Mouse (Mus musculus): ENCODE data around the gene Serinc3.
"Not testable (repeated sequence)": the region's sequence is repeated elsewhere in the genome, so short reads cannot be mapped to it uniquely, and the experiment has no call there.

The Serinc3 gene

DNA sequence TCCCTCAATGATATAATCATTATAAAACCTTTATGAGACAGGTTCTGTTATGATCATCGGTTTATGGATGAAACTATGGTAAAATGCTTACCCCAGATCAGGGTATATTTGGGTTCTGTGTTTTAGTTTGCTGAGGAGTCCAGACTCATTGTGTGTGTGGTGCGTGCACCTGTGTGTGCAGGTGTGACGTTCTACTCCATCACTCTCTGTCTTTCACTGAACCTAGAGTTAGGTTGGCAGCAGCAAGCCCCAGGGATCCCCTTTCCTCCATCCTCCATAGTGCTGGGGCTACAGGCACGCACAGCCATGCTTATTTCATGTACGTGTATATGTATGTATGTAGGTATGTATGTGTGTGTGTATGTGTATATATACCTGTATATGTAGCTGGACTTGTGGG lies 17.1 kb upstream of the Serinc3 start:
- DNase-seq = no peak

DNA sequence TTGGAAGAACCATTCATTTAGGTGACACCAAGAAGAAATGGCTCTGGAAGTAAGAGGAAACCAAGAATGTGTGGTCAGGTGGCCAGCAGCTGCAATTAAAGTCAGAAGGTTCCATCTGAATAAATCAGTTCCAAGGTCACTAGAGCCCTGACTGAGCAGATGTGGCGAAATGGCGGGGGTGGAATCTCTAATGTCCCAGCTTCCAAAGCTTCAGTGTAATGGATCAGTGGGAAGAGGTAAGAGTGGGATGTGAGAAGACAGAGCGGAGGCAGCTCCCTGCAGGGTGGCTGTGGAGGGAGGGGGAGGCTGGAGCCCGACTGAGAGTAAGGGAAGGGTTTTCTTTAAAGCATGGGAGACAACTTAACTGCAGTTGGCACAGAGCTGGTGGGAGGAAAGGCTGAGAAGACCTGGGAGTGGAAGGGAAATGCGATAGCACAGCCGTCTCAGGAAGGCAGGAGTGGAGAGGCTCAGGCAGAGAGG lies 16.5 kb upstream of the Serinc3 start:
- no peak for DNase-seq

DNA sequence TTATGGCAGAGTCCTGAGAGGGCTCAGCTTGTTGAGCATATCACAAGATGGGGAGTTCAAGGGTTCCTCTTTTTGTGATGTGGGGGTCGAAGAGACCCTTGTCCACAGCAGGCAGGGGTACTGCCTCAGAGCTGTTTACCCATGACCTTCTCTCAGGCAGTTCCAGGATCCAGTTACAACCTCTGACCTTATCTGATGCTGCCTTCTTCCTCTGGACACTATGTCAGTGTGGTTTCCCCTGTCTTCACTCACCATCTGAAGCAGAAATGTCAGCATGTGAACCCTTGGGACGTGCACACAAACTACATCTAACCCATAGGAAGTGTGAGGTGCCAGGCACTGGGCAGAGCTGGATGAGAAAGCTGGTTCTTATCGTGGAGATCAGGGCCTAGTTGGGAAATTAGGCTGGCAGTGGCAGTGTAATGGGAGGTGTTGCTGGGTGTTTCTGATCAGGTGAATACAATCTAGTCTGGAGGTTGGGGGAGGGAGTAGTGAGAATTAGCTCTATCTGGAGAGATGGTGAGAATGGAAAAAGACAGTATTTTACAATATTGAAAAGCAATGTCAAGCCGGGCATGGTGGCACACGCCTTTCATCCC lies 15.3 kb upstream of the Serinc3 start:
- no peak for DNase-seq

DNA sequence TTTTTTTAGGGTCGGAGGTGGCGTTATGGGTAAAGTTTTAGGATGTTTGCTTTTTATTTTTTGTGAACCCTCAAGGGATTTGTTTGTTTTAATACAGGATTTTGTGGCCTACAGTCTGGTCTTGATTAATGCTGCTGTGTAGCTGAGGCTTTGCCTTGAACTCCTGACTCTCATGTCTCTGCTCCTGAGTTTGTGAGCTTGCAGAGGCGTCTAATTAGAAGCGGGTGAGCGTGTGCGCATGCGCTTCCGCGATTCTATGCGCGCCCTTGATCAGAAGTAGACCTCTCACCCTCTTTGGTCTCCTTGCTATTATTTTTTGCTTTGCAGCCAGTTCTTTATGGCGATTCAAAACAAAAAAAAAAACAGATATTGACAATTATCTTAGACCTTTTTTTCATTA lies 14.5 kb upstream of the Serinc3 start:
- DNase-seq = no peak

DNA sequence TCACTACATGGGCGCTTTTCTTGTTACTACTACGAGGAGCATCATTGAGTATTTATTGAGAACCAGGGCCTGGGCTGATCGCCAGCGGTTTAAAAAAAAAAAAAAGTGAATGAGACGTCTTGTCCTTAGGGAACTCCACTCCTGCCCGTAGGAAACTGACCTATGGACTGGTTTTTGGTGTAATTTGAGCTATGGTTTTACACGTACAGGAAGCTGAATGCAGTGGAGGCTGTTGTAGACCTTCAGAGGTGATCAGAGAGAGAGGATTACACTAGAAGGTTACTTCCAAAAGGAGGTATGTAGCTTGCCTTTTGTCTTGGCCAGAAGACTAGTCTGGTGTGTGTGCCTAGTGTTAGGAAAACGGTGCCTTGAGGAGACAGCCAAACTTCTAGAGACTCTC lies 14.0 kb upstream of the Serinc3 start:
- peak in 1 of 2 experiments; percentile 44 for DNase-seq

DNA sequence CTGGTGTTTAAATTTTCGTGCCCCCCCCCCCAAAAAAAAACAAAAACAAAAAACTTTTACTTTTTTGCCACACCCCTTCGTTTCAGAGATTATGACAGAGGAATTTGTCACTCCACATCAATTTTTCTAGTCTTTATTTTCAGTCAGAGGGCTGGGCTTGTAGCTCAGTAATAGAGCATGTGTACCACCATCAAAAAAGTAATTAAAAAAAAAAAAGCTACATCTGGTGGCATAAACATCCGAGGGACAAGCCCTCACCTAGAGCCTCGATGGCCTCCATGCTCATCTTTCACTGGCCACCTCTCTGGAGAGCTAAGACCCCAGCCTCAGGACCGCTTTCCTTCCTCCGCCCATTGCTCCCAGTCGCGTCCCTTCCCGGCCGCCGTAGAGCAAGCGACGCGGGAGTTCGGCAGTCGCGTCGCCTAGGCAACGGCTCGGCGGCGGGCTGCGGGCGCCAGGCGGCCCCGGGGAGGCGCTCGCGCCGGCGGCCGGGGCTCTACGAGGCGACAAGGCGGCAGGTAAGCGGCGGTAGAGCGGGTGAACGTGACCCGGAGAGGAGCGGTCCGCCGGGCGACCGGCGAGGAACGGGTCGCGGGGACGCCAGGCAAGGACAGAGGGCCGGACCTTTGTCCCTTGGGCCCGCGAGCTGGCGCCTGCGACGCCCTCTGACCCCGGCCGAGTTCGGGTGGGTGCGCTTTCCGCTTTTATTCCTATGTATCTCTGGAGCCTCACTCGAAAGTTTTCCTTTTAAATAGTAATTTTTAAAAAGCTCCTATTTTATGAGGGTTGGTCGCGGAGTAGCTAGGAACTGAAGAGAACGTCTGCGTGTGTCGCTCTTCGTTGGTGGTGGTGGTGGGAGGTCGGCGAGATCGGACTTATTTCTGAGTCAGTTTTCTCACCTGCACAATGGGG lies 13.3 kb upstream of the Serinc3 start, which contains the start of gene Pkig:
TSS of gene Pkig (plus strand) at position 412 of the 912 bp plus-strand sequence.
- peak; percentile 87 to 95 for DNase-seq

DNA sequence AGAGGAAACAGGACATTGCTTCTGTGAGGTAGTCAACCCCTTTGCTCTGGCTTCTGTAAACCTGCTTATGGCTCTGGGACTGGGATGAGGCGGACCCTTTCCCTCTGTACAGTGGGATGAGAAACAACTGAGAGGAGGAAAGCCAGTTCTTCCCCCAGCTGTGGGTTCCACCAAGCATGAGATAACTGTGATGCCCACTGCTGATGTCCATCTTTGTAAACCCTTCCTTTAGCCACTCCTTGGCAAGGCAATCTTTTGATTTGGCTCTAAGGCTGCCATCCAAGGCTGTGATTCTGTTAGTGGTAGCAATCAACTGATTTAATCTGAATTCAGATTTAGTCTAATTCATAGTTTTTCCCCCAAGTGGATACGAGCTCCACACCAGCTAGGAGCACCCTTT lies 12.6 kb upstream of the Serinc3 start:
- no peak for DNase-seq

DNA sequence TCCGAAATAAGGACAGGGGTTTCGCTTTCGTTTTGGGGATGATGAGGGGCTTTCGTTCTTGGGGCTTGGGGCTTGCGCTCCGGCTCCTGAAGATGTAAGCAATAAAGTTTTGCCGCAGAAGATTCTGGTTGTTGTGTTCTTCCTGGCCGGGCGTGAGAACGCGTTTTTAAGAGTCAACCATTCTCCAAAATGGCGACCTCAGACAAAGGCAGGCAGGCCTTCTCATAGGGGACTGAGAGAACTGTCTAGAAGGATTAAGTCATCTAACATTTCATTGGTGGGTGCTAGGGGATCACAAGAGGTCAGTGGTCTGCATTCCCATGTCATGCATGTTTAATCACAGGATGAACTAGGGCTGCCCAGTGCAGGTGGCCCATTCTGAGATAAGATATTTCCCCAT lies 10.8 kb upstream of the Serinc3 start:
- not testable (repeated sequence) for DNase-seq

DNA sequence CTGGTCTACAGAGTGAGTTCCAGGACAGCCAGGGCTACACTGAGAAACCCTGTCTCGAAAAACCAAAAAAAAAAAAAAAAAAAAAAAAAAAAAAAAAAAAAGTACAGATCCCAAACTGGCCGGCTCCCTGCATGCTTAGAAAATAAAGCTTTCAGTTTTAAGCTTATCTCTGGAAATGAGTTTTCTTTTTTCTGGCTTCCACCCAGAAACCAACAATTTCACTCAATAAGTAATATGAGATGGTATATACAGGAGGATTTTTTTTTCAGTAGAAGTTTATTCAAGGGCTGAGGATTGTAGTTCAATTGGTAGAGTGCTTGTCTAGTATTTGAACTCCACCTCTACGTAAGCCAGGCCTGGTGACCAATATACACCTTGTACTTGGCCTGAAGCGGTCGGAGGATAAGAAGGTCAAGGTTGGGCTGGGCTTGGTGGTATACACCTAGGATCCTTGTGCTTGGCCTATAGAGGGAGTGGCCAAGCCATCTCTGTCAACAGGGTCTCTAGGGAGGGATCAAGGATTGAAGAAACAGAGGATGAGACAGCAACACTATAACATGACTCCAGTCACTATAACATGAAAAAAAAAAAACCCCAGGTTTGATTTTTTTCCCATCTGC lies 1.6 kb upstream of the Serinc3 start:
- DNase-seq = no peak

DNA sequence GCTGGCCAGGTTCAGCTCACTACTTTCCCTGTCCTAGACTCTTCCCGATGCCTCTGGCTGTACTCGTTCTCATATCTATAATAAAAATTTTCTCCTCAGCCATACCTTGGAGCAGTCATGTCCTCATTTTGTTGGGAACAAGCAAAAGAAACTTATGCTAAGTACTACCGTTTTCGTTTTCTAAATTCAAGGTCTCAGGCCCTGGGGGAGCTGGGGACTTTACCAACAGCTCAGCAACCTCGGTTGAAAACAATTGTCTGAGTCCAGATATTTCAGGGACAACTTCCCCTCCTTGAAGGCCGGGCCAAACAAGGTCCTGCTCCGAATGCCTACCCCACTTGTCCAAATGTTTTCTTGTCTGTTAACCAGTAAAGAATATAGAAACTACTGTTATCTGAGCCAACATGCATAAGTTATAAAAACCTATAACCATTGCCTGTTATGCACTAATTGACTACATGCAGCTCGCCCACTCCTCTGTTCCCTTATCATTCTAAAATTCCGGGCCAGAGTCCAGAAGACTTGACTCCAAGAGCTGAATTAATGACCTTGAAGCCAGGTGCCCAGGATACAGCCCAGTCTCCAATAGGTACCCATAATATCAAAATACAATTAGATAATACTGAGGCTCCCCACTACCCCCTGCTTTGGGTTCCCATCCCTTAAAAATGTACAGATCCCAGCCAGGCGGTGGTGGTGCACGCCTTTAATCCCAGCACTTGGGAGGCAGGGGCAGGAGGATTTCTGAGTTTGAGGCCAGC lies 949 bp upstream of the Serinc3 start:
- no peak for DNase-seq

DNA sequence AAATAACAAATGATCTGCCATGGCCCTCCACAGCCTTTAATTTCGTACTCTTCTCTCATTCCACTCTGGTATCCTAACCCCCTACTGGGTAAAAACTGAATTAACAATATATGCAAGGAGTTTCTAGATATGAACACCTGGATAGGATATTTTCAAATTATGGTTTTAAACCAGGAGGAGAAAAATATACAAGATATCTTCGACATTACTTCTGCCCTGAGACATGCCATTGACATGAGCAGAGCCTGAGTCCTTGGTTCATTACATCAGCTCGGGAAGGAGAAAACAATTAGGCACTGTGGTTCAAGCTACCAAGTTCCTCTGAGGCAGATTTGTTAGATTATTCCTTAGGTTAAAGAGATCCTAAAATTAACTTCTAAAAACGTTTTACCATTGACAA lies 884 bp downstream of the Serinc3 start:
- DNase-seq = no peak

DNA sequence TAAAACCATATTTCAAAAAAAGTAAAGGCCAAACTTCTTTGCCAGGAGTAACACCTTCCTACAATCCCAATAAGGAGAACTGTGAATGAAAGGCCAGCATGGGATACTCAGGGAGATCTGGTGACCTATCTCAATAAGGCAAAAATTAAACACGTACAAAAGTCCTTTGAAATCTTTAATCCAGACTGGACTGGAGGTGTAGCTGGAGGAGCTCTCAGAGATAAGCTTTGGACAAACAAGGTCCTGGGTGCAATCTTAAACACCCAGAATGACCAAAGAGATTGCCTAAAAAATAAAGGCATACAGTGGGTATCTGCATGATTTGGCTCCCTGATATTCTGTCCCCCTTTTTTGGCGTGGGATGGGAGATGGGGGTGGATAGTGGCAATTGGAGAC lies 1.4 kb downstream of the Serinc3 start:
- DNase-seq = no peak

DNA sequence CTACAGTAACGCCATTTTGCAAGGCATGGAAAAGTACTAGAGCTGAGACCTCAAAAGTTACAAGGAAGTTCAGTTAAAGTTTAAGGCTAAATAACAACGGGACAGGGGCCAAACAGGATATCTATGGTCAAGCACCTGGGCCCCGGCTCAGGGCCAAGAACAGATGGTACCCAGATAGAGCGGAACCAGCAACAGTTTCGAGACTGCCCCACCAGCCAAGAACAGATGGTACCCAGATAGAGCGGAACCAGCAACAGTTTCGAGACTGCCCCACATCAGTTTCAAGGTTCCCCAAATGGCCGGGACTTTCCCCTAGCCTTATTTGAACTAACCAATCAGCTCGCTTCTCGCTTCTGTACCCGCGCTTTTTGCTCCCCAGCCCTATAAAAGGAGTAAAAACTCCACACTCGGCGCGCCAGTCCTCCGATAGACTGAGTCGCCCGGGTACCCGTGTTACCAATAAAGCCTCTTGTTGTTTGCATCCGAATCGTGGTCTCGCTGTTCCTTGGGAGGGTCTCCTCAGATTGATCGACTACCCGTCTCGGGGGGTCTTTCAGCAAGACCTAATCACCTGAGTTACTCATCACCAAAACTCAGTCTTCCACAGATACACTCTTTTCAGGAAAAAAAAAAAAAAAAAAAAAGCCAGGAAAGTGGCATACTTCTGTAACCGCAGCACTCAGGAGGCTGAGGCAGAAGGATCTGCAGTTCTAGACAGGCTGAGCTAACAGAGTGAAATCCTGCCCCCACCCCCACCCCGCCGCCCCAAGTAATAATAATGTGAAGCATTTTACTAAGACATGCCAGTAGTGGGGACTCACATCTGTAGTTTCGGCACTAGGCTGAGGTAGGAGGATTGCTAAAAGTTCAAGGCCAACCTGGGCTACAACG lies 2.0 kb downstream of the Serinc3 start:
- DNase-seq = peak; percentile 69

DNA sequence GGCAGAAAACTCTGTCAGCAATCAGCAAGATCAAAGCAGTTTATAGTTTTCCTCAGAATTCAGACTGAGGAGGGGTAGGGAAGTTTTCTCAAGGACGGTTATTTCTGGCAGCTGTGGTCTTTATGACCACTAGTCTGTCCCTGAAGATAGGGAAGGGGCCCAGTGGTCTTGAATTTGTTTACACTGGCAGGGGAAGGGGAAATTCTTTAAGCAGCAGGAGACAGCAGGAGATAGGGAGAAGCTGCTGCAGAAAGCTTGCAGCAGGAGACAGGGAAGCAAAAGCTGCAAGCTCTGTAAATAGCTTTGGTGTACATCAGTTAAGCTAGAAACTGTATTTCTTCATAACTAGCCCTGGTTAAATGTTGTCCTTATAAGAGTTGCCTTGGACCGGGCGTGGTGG lies 3.2 kb downstream of the Serinc3 start:
- no peak for DNase-seq

DNA sequence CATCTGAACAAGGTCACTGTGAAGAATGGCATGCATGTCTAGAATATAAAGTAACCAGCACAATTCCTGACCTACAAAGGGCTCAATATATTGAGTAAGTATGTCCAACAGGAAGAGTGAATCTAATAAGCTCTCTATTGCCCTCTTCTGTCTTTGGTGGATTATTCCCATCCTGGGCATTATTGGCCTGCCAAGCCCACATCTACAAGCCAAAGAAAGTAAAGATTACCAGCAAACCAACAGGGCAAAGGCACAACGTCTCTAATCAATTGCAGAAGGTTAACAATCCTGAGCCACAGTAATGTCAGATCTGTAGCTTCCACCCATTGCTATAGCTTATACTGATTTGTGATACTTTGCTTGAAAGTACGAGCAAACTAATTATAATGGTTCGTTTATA lies 4.4 kb downstream of the Serinc3 start:
- DNase-seq = no peak

DNA sequence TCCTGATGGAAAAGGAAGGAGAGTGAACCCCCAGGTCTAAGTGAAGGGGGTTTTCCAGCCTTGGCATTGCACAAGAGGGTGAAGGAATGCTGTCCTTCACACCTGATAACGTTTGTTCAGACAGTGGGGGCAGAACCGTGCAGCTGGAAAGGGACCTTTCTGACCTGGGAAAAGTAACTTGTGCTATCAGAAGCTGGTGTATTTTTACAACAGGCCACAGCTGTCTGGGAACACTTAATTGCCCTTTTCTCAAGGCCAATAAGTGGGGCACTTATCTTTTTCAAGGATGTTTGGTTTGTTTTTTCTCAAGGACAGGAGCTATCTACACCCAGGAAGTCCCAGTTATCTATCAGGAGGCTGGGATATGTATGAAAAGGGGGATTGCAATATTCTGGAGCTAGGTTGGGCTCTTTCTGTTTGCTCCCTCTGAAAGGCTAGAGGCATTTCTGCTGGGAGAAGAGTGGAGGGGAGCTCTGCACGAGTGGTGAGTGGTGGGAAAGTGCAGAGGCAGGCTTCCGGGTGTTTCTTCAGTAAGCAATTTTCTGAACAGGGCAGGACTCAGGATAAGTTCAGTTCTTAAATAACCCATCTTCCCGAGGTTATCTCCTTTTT lies 7.2 kb downstream of the Serinc3 start:
- no peak for DNase-seq

DNA sequence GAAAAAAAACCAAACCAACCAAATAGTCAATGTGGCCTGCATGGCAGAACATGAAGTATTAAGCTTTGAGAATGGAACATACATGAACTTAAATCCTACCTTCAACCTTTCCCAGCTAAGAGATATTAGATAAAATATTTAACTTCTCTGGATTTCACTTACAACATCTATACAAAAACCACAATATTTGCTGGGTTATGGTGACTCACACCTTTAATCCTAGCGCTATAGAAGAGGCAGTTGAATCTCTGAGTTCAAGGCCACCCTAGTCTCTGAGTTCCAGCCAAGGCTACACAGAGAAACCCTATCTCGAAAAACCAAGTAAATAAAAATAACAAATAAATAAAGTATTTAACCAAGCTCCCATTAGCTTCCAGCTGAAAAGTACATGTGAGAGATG lies 8.9 kb downstream of the Serinc3 start:
- no peak for DNase-seq

DNA sequence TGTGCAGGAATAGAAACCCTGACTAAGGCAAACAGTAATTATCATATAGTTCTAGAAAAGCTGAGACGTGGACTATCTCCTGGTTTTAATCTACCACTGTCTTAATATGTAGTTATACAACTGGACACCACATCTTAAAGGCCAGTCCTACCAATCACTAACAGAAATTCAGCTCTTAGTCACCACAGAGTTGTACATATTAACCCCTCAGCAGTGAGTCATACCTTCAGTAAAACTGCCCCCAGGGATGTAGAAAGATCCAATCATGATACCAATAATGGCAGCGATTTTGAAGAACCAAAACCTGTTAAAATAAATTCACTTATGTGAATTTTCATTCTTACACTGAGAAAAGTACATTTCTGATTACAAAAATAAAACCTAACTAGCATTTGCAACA lies 10.7 kb downstream of the Serinc3 start:
- no peak for DNase-seq

DNA sequence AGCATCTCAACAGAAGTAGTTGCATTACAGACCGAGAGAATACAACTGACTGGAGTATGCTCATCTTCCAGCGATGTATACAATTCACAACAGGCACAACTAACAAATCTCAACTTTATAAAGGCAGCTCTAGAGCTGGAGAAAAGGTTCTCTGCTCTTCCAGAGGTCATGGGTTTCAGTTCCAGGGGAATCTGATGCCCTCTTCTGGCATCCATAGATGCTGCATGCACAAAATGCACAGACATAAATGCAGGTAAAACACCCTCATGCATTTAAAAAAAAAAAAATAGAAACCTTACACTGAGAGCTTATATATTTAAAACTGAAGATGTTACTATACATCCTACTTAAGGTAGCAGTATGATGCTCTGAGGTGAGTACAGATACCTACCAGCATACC lies 13.2 kb downstream of the Serinc3 start:
- no peak for DNase-seq

DNA sequence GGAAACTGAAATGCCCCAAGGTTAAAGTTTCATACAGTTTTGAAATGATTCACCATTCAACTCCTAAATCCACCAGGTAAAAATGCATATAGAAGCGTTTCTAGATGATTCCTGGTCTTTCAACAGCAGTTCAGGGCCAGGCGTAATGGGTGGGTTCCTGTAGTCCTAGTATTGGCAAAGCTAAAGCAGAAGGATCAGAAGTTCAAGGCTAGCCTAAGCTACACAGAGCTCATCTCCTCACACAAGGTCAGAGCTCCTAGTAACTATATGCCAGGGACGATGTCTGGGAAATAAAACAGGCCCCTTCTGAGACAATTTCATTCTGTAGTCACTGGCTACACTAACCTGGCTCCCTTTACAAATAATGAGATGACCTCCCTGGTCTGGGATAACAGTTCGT lies 13.7 kb downstream of the Serinc3 start:
- DNase-seq = no peak

DNA sequence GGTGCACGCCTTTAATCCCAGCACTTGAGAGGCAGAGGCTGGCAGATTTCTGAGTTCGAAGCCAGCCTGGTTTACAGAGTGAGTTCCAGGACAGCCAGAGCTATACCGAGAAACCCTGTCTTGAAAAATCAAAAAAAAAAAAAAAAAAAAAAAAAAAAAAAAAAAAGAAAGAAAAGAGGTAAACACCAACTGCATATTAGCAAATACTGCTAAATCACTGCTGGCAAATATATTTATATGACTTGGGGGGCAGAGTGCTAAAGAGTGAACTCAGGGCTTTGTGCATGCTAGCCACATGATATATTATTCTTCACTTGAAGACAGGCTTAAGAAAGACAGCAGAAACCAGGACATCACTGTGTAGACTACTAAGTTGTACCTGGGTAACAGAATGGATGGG lies 23.5 kb downstream of the Serinc3 start:
- not testable (repeated sequence) for DNase-seq

DNA sequence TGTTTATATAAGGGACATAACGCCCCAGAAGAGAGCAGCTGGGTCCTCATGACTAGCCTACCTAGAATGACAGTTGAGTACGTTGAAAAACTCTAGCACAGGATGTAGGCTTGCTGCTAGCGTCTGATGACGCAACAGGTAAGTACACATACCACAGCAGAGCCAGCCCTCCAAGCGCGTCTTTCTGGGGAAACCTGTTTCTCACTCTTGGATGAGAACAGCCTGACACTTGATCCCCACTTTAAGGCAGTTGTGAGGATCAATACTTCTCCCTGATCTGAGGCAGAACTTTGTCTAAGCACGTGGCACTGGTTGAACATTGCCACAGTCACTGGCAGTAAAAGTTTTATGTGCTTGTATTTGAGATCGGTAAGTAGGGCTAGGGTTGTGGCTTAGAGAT lies 24.5 kb downstream of the Serinc3 start:
- no peak for DNase-seq

All from cerebellum, adult 18-20 months (tissue).